Mouse (Mus musculus) liver, embryonic 14.5 days (tissue): ENCODE data around the gene Tmsb15a.

ENCODE experiments used
- CTCF ChIP-seq: IDR thresholded peaks from 2 replicates; pipeline ENCODE4 v1.5.1; 2016; ENCODE audit warnings: antibody characterized with exemption, low read depth, control low read depth
- EP300 ChIP-seq: IDR thresholded peaks from 2 replicates; pipeline ENCODE4 v1.6.1; 2016; ENCODE audit warnings: antibody characterized with exemption, low read depth

DNA sequence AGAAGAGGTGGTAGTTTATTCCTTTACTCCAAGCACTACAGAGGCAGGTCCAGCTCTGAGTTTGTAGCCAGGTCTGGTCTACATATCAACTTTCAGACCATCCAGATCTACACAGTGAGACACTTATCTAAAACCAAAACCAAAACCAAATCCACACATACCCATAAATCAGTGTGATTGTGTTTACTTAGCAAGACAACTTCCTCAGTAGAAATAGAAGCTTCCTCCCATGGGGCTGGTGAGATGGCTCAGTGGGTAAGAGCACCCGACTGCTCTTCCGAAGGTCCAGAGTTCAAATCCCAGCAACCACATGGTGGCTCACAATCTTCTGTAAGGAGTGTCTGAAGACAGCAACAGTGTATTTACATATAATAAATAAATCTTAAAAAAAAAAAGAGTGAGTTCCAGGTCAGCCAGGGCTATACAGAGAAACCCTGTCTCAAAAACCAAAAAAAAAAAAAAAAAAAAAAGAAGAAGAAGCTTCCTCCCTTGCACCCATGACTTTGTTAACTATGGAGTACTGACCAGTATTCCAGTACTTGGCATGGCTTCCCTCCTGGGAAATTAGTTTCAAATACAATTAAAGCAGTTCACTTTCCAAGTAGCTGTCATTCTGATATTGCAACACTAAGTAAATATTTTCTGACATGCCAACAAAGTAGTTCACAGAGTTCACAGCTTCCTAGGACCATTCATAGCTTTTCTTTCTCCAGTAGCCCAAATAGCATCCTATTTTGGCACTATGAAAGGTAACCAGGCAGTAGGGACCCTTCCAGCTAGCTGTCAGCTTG is 13.9 kb upstream of the Tmsb15a start:
- no peak for TF ChIP-seq CTCF
- no peak for TF ChIP-seq EP300
